Mouse (Mus musculus) heart, embryonic 10.5 days (tissue): ENCODE measurements around the gene Pam. TPM values are rescaled to one million over a fixed set of nuclear protein-coding genes. Genes with fewer than 3 reads are reported as not detected.

Experiments
- DNase-seq: peaks from one replicate; pipeline ENCODE4 v3.0.0-alpha.2; 2017; ENCODE audit warnings: low spot score
- H3K27ac ChIP-seq: fragments of 300-500 bp; sonication (generic); 2 replicates; pipeline ENCODE4 v1.5.1; 2016; ENCODE audit warnings: mild to moderate bottlenecking
- H3K27me3 ChIP-seq: fragments of 300-500 bp; sonication (generic); 2 replicates; pipeline ENCODE4 v1.6.1; 2016; ENCODE audit warnings: mild to moderate bottlenecking; ENCODE audit not compliant: poor library complexity, insufficient read depth, severe bottlenecking
- H3K36me3 ChIP-seq: fragments of 300-500 bp; sonication (generic); 2 replicates; pipeline ENCODE4 v1.6.1; 2016; ENCODE audit warnings: mild to moderate bottlenecking, moderate library complexity
- H3K4me1 ChIP-seq: fragments of 300-500 bp; sonication (generic); 2 replicates; pipeline ENCODE4 v1.6.1; 2016; ENCODE audit warnings: mild to moderate bottlenecking
- H3K4me3 ChIP-seq: fragments of 300-500 bp; sonication (generic); 2 replicates; pipeline ENCODE4 v1.5.1; 2016; ENCODE audit warnings: mild to moderate bottlenecking, moderate library complexity
- H3K9me3 ChIP-seq: fragments of 300-500 bp; sonication (generic); 2 replicates; pipeline ENCODE4 v1.6.1; 2016; ENCODE audit warnings: mild to moderate bottlenecking, moderate library complexity
- WGBS: fragments of 180-500 bp; shearing (Covaris S2); methylation state at CpG from one replicate; pipeline ENCODE4 v1.1.7; 2016; 5-methylcytosine and 5-hydroxymethylcytosine counted together
- polyA plus RNA-seq: library from polyadenylated mRNA; unstranded; fragments of >200 nt; fragmentation: Nextera tagmentation; extraction: Ambion mirVana; gene quantifications from 2 replicates; pipeline ENCODE4 v1.2.1, GENCODE M21; 2016

Pam gene
- polyA plus RNA-seq, 1 experiment from 2014 or later, result 88.8 TPM

DNA sequence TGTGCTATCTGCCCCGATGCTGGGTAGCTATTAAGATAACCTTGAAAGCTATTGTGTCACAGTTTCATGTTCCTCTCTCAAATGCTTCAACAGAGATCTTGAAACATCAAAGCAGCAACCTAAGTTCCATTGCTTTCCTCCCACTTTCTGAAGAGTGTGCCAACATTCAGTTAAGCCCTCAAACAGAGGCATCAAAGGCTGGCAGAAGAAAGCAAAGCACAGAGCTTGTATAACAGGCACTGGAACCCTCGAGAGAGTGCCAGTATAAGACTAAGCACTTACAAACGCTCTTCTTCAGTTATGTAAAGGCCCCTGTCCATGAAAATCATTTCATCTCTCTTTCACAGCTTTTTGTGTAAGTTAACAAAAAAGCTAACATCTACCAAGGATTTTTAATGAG lies 241.2 kb downstream of the Pam start:
- Histone ChIP-seq H3K4me1 (no peaks in the 10 kb centered on the region), H3K27ac (no peak overlapping the region), H3K4me3 (no peak overlapping the region), H3K36me3 (peaks cover 24% of the 10 kb centered on the region), H3K27me3 (no peaks in the 10 kb centered on the region), H3K9me3 (no peaks in the 10 kb centered on the region)
- DNase-seq, result no peak
- 79% methylated on average over 3 of the region's 3 CpGs for WGBS

- Histone ChIP-seq H3K4me3 (no peak overlapping the region), H3K9me3 (no peaks in the 10 kb centered on the region), H3K4me1 (no peaks in the 10 kb centered on the region), H3K36me3 (peaks cover 24% of the 10 kb centered on the region), H3K27me3 (no peaks in the 10 kb centered on the region), H3K27ac (no peak overlapping the region)
- 89% methylated on average over 13 of the region's 13 CpGs for WGBS
- DNase-seq, result no peak
These were observed 243.8 kb downstream of the Pam start for GRCm38 (mm10) chr1:97851601-97852175.

DNA sequence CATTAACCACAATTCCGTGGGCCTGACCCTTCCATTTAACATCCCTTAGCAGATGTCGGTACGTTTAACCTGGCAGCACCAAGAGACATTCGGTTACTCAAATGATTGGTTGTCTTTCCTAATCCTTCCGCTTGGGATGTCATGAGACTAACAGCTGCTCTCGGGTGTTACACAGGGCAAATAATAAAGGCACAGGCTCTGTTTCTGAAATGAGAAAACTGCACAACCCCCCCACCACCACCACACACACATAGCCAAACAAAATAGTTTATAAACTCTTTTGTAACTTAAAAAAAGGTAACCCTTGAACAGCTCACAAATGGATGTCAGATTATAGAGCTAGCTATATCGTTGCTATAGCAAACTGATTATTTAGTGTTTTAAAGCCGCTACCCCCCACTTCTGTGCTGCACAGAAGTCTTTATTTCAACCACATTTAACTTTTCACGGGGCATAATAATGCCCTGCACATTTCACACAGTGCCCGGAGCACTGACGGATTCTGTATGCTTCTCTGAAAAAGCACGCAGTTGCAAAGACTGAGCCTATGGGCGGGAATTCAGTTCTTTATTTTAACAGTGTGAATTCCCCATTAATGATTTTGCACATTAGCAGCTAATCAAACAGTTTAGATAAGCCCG lies 246.7 kb downstream of the Pam start:
- Histone ChIP-seq H3K36me3 (peaks cover 29% of the 10 kb centered on the region), H3K27ac (no peak overlapping the region), H3K9me3 (no peaks in the 10 kb centered on the region), H3K27me3 (no peaks in the 10 kb centered on the region), H3K4me3 (no peak overlapping the region), H3K4me1 (no peaks in the 10 kb centered on the region)
- WGBS, result 82% methylated on average over 14 of the region's 14 CpGs
- no peak for DNase-seq

DNA sequence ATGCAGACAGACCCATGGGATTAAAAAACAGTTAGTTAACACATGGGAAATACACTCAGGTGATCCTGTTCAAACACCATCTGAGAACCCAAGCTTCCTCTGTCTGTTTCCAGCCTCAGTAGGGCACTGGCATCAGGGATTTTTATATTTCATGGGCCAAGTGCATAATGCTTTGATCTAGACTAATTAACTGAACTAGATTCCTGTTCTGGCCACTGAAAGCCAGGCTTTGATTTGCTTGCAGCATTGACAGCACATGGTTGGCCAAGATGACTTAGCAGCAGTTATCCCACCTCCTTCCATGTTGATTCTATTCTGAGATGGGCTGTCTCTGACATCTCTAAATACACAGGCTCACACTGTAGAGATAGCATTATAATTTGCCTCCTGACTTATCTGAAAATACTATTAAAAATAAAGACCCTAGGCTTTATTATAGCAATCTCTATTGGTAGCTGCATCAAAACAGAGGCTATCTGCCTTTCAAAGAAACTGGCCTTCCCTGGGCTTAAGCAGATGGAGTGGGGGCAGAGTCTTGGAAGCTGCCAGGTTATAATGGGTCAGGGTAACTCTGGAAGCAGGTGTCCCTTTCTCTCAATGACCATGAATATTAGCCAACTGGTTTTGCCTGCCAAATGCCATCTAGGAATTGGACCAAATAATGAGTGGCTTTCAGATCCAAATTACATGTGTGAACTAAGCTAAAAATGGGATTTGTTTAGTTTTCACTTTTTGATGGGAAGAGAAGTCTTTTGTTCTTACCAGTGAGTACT lies 252.0 kb downstream of the Pam start:
- Histone ChIP-seq H3K9me3 (no peaks in the 10 kb centered on the region), H3K4me1 (no peaks in the 10 kb centered on the region), H3K27me3 (no peaks in the 10 kb centered on the region), H3K27ac (no peak overlapping the region), H3K36me3 (peaks cover 32% of the 10 kb centered on the region), H3K4me3 (no peak overlapping the region)
- no peak for DNase-seq

DNA sequence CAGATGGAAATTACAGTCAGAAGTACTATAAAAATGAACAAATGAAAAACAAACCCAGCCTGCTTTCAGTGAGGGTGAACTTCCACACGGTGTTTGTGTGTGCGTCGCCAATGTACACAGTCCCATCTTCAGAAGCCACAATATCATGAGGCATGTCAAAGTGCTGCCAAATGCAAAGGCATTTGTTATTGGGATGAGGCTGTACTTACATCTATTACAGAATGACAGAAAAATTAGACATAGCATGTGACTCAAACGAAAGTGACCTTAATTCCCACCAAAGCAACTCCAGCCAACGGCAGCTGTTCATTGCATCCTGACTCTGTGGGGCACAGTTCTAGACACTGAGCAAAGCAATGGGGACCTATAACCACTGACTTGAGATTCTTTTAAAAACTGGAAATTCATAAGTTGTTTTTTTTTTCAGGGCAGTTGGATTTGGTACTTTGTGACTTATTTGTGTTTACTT lies 261.1 kb downstream of the Pam start:
- no peak overlapping the region for H3K27ac ChIP-seq
- DNase-seq, result no peak

DNA sequence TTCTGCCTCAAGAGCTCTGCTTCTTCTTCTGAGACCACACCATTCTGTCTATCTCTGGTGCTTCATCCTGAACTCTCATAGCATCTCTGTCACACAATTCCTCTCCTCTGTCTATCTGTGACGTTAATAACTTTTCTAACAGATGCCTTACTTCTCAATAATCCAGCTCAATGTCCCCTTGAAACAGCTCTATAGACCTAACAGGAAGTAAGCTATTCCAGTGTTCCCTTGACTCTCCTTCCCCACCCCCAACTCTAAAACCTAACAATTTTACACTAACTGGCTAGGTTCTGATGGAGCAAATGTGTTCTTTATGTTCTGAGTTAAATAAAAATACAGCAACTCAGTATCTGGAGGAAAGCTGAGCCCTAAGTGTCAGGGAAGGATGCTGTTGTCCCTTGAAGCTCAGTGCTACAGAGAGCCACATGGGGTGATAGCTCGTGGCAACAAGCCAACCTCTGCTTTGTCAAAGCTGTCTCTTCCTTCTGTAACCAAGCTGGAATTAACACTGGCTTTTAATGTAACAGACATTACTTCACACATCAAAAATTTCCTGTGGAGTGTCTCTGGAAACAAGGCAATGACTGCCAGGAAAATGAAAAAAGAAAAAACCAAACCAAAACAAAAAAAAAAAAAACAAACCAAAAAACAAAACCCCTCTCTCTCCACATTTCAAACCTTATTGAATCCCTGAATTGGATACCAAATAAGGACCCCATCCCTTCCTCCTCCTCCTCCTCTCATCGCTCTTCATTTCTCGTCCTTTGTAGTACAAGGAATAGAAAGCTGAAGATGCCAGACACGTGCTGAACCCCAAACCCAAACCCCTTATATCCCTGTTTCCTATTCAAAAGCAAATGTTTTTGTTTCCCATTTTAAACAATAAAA lies 261.7 kb downstream of the Pam start:
- Histone ChIP-seq H3K27me3 (no peaks in the 10 kb centered on the region), H3K4me1 (no peaks in the 10 kb centered on the region), H3K9me3 (no peaks in the 10 kb centered on the region), H3K4me3 (no peak overlapping the region), H3K27ac (0 out of 2 replicates have a peak overlapping the region, but pooled peaks have one; percentile 3), H3K36me3 (peaks cover 57% of the 10 kb centered on the region)
- 73% methylated on average over 5 of the region's 5 CpGs for WGBS
- DNase-seq, result no peak

More for the DNA sequence above, 261.1 kb downstream of the Pam start:
- Histone ChIP-seq H3K4me1 (no peaks in the 10 kb centered on the region), H3K4me3 (no peak overlapping the region), H3K36me3 (peaks cover 55% of the 10 kb centered on the region), H3K9me3 (no peaks in the 10 kb centered on the region), H3K27me3 (no peaks in the 10 kb centered on the region)
- WGBS, result 88% methylated on average over 5 of the region's 5 CpGs

DNA sequence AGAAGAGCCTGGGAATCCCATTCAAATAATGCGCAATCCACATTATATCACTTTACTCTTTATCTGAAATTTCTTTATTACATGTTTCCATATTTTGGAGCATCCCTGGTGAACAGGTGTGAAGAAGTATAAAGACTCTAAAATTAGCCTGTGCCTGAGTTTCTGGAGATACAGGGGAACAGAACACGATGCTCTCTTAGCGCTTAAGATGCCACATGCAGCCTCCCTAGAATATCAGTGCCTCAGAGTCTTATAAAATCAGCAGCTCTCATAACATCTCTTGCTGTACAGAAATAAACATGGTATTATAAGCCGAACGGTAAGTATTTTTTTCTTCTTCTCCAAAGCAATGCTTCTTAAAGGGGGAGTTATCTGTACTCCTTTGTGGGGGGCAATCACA lies 267.4 kb downstream of the Pam start:
- Histone ChIP-seq H3K36me3 (peaks cover 53% of the 10 kb centered on the region), H3K4me1 (no peaks in the 10 kb centered on the region), H3K9me3 (no peaks in the 10 kb centered on the region), H3K4me3 (no peak overlapping the region), H3K27ac (no peak overlapping the region), H3K27me3 (no peaks in the 10 kb centered on the region)
- WGBS, result 93% methylated on average over 5 of the region's 5 CpGs
- DNase-seq, result no peak

DNA sequence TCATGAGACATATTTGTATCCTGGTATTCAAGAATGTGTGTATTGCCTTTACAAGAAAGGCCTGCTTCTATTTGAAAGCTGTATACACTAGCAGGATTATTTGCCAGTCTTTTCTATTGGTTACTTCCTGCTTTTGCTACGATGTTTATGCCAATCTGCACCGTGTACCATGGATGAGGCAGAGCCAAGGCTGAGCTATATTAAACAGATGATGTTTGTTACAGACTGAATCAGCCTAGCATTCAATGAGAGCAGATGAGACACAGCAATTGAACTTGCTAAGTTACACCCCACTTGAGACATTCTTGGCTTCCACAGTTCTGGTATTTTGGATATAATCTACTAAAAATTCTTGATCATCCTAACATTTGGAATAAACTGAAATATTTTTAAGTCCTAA lies 267.9 kb downstream of the Pam start:
- Histone ChIP-seq H3K4me3 (no peak overlapping the region), H3K27me3 (no peaks in the 10 kb centered on the region), H3K9me3 (no peaks in the 10 kb centered on the region), H3K36me3 (peaks cover 51% of the 10 kb centered on the region), H3K27ac (no peak overlapping the region), H3K4me1 (no peaks in the 10 kb centered on the region)
- no peak for DNase-seq
- WGBS, result 90% methylated on average over 2 of the region's 2 CpGs

DNA sequence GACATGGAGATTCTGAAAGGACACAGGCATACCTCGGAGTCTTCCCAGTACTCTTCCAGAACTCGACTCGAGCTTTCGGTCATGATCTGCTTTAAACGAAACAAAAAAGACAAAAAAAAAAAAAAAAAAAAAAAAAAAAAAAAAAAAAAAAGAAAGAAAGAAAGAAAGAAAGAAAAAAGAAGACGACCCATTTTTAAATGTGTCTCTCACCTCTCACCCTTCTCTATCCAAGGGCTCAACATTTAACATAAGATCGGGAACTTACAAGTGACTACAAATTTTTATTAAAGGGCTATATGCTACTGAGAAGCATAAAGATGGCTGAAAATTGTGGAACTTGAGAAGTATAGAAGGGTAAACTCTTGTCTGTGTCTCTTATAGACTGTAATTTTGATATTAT lies 272.5 kb downstream of the Pam start:
- Histone ChIP-seq H3K27ac (no peak overlapping the region), H3K36me3 (peaks cover 42% of the 10 kb centered on the region)
- 89% methylated on average over 7 of the region's 7 CpGs for WGBS

GRCm38 (mm10) chr1:97822203-97822602 lies 273.2 kb downstream of the Pam start:
- Histone ChIP-seq H3K4me1 (no peaks in the 10 kb centered on the region), H3K27me3 (no peaks in the 10 kb centered on the region), H3K27ac (no peak overlapping the region), H3K4me3 (no peak overlapping the region), H3K36me3 (peaks cover 46% of the 10 kb centered on the region), H3K9me3 (no peaks in the 10 kb centered on the region)
- no peak for DNase-seq
- 64% methylated on average over 5 of the region's 5 CpGs for WGBS

More for the DNA sequence above, 272.5 kb downstream of the Pam start:
- Histone ChIP-seq H3K4me1 (no peaks in the 10 kb centered on the region), H3K4me3 (no peak overlapping the region), H3K27me3 (no peaks in the 10 kb centered on the region), H3K9me3 (no peaks in the 10 kb centered on the region)
- no peak for DNase-seq

- no peaks in the 10 kb centered on the region for H3K9me3 ChIP-seq
- no peaks in the 10 kb centered on the region for H3K27me3 ChIP-seq
- WGBS, result 89% methylated on average over 3 of the region's 3 CpGs
- H3K4me3 ChIP-seq, result no peak overlapping the region
- H3K36me3 ChIP-seq, result peaks cover 41% of the 10 kb centered on the region
- no peak overlapping the region for H3K27ac ChIP-seq
- no peak for DNase-seq
- H3K4me1 ChIP-seq, result no peaks in the 10 kb centered on the region
These were observed 274.2 kb downstream of the Pam start for GRCm38 (mm10) chr1:97821282-97821681.

GRCm38 (mm10) chr1:97809255-97809912 lies 286.1 kb downstream of the Pam start:
- 40% methylated on average over 2 of the region's 2 CpGs for WGBS
- Histone ChIP-seq H3K27me3 (no peaks in the 10 kb centered on the region), H3K4me3 (no peak overlapping the region), H3K36me3 (no peaks in the 10 kb centered on the region), H3K27ac (no peak overlapping the region), H3K4me1 (no peaks in the 10 kb centered on the region), H3K9me3 (no peaks in the 10 kb centered on the region)
- DNase-seq, result no peak
